Mouse (Mus musculus): Measurements from ENCODE around the gene Rhbdd1. TPM values are rescaled to one million over a fixed set of nuclear protein-coding genes. Genes with fewer than 3 reads are reported as not detected.

Rhbdd1 gene
- polyA plus RNA-seq, 1 experiment from 2014 or later: 11.0 TPM

GRCm38 (mm10) chr1:82358871-82359647 lies 42.8 kb downstream of the Rhbdd1 start:
- no peak for DNase-seq (ENCODE audit: low spot score)
- Histone ChIP-seq H3K4me1 (peaks cover 32% of the 10 kb centered on the region), H3K27me3 (ENCODE audit: insufficient read depth, poor library complexity, severe bottlenecking) (peaks cover 15% of the 10 kb centered on the region), H3K4me3 (peak overlapping the region; percentile 40; the same call in 1 of the 2 replicates), H3K9me3 (no peaks in the 10 kb centered on the region), H3K36me3 (no peaks in the 10 kb centered on the region), H3K27ac (peak overlapping the region; percentile 60)
- 47% methylated on average over 20 of the region's 20 CpGs for WGBS

- peak overlapping the region; percentile 38; the same call in 1 of the 2 replicates for H3K27ac ChIP-seq
- DNase-seq (ENCODE audit: low spot score): no peak
- peaks cover 15% of the 10 kb centered on the region for H3K27me3 ChIP-seq (ENCODE audit: insufficient read depth, poor library complexity, severe bottlenecking)
- peaks cover 35% of the 10 kb centered on the region for H3K4me1 ChIP-seq
- H3K4me3 ChIP-seq: no peak overlapping the region
- 72% methylated on average over 1 of the region's 1 CpGs for WGBS
- no peaks in the 10 kb centered on the region for H3K36me3 ChIP-seq
- H3K9me3 ChIP-seq: no peaks in the 10 kb centered on the region
These were observed 43.4 kb downstream of the Rhbdd1 start for GRCm38 (mm10) chr1:82359648-82360026.

- H3K9me3 ChIP-seq: no peaks in the 10 kb centered on the region
- H3K4me1 ChIP-seq: peaks cover 35% of the 10 kb centered on the region
- DNase-seq (ENCODE audit: low spot score): no peak
- H3K36me3 ChIP-seq: no peaks in the 10 kb centered on the region
- no peak overlapping the region for H3K4me3 ChIP-seq
- peaks cover 19% of the 10 kb centered on the region for H3K27me3 ChIP-seq (ENCODE audit: insufficient read depth, poor library complexity, severe bottlenecking)
- 94% methylated on average over 4 of the region's 4 CpGs for WGBS
- H3K27ac ChIP-seq: no peak overlapping the region
These were observed 45.0 kb downstream of the Rhbdd1 start for GRCm38 (mm10) chr1:82361240-82361639.

GRCm38 (mm10) chr1:82362165-82362564 lies 45.9 kb downstream of the Rhbdd1 start:
- H3K27ac ChIP-seq: no peak overlapping the region
- H3K36me3 ChIP-seq: no peaks in the 10 kb centered on the region
- no peak for DNase-seq (ENCODE audit: low spot score)
- 84% methylated on average over 6 of the region's 6 CpGs for WGBS
- H3K27me3 ChIP-seq (ENCODE audit: insufficient read depth, poor library complexity, severe bottlenecking): peaks cover 27% of the 10 kb centered on the region
- peaks cover 35% of the 10 kb centered on the region for H3K4me1 ChIP-seq
- no peak overlapping the region for H3K4me3 ChIP-seq
- H3K9me3 ChIP-seq: no peaks in the 10 kb centered on the region

- H3K9me3 ChIP-seq: no peaks in the 10 kb centered on the region
- DNase-seq (ENCODE audit: low spot score): no peak
- 74% methylated on average over 7 of the region's 7 CpGs for WGBS
- H3K36me3 ChIP-seq: no peaks in the 10 kb centered on the region
- H3K27me3 ChIP-seq (ENCODE audit: insufficient read depth, poor library complexity, severe bottlenecking): peaks cover 46% of the 10 kb centered on the region
- peaks cover 25% of the 10 kb centered on the region for H3K4me1 ChIP-seq
- no peak overlapping the region for H3K4me3 ChIP-seq
- no peak overlapping the region for H3K27ac ChIP-seq
These were observed 47.8 kb downstream of the Rhbdd1 start for GRCm38 (mm10) chr1:82364047-82364446.

- Histone ChIP-seq H3K36me3 (no peaks in the 10 kb centered on the region), H3K27me3 (ENCODE audit: insufficient read depth, poor library complexity, severe bottlenecking) (peaks cover 47% of the 10 kb centered on the region), H3K4me3 (no peak overlapping the region), H3K4me1 (peaks cover 21% of the 10 kb centered on the region), H3K27ac (no peak overlapping the region), H3K9me3 (no peaks in the 10 kb centered on the region)
- DNase-seq (ENCODE audit: low spot score): no peak
- WGBS: 46% methylated on average over 6 of the region's 6 CpGs
These were observed 48.2 kb downstream of the Rhbdd1 start for GRCm38 (mm10) chr1:82364468-82364867.

GRCm38 (mm10) chr1:82371636-82372428 lies 55.6 kb downstream of the Rhbdd1 start:
- H3K9me3 ChIP-seq: no peaks in the 10 kb centered on the region
- H3K27ac ChIP-seq: no peak overlapping the region; the same call in 1 of the 2 replicates
- H3K4me1 ChIP-seq: no peaks in the 10 kb centered on the region
- H3K36me3 ChIP-seq: 0 out of 2 replicates have a peak, but pooled peaks cover 3% of the 10 kb centered on the region
- WGBS: 73% methylated on average over 5 of the region's 5 CpGs
- no peak overlapping the region for H3K4me3 ChIP-seq
- peaks cover 36% of the 10 kb centered on the region for H3K27me3 ChIP-seq (ENCODE audit: insufficient read depth, poor library complexity, severe bottlenecking)
- no peak for DNase-seq (ENCODE audit: low spot score)

- Histone ChIP-seq H3K36me3 (peaks cover 5% of the 10 kb centered on the region; the same call in 1 of the 2 replicates), H3K9me3 (no peaks in the 10 kb centered on the region), H3K27ac (peak overlapping the region; percentile 72; the same call in 1 of the 2 replicates), H3K27me3 (ENCODE audit: insufficient read depth, poor library complexity, severe bottlenecking) (peaks cover 16% of the 10 kb centered on the region; the same call in 1 of the 2 replicates), H3K4me3 (no peak overlapping the region), H3K4me1 (no peaks in the 10 kb centered on the region)
- peak; percentile 88 for DNase-seq (ENCODE audit: low spot score)
- 72% methylated on average over 8 of the region's 8 CpGs for WGBS
These were observed 57.7 kb downstream of the Rhbdd1 start for GRCm38 (mm10) chr1:82373924-82374323.

- no peak for DNase-seq (ENCODE audit: low spot score)
- 57% methylated on average over 4 of the region's 4 CpGs for WGBS
- Histone ChIP-seq H3K4me1 (no peaks in the 10 kb centered on the region), H3K27me3 (ENCODE audit: insufficient read depth, poor library complexity, severe bottlenecking) (peaks cover 10% of the 10 kb centered on the region; the same call in 1 of the 2 replicates), H3K27ac (peak overlapping the region; percentile 72), H3K9me3 (no peaks in the 10 kb centered on the region), H3K36me3 (peaks cover 7% of the 10 kb centered on the region; the same call in 1 of the 2 replicates), H3K4me3 (no peak overlapping the region)
These were observed 58.6 kb downstream of the Rhbdd1 start for GRCm38 (mm10) chr1:82374831-82375358.

GRCm38 (mm10) chr1:82375452-82375851 lies 59.2 kb downstream of the Rhbdd1 start:
- 79% methylated on average over 3 of the region's 3 CpGs for WGBS
- H3K27ac ChIP-seq: no peak overlapping the region
- H3K27me3 ChIP-seq (ENCODE audit: insufficient read depth, poor library complexity, severe bottlenecking): peaks cover 4% of the 10 kb centered on the region; the same call in 1 of the 2 replicates
- H3K36me3 ChIP-seq: peaks cover 7% of the 10 kb centered on the region; the same call in 1 of the 2 replicates
- no peaks in the 10 kb centered on the region for H3K9me3 ChIP-seq
- DNase-seq (ENCODE audit: low spot score): no peak
- H3K4me3 ChIP-seq: no peak overlapping the region
- H3K4me1 ChIP-seq: no peaks in the 10 kb centered on the region

GRCm38 (mm10) chr1:82381946-82382345 lies 65.7 kb downstream of the Rhbdd1 start:
- Histone ChIP-seq H3K9me3 (no peaks in the 10 kb centered on the region), H3K27ac (no peak overlapping the region), H3K4me3 (no peak overlapping the region), H3K4me1 (peaks cover 10% of the 10 kb centered on the region), H3K27me3 (ENCODE audit: insufficient read depth, poor library complexity, severe bottlenecking) (no peaks in the 10 kb centered on the region), H3K36me3 (peaks cover 4% of the 10 kb centered on the region; the same call in 1 of the 2 replicates)
- WGBS: 75% methylated on average over 4 of the region's 4 CpGs
- no peak for DNase-seq (ENCODE audit: low spot score)

- 89% methylated on average over 2 of the region's 2 CpGs for WGBS
These were observed 67.9 kb downstream of the Rhbdd1 start for GRCm38 (mm10) chr1:82384106-82384505.

More at GRCm38 (mm10) chr1:82384106-82384505, 67.9 kb downstream of the Rhbdd1 start:
- Histone ChIP-seq H3K27me3 (ENCODE audit: insufficient read depth, poor library complexity, severe bottlenecking) (no peaks in the 10 kb centered on the region), H3K36me3 (no peaks in the 10 kb centered on the region), H3K4me3 (no peak overlapping the region), H3K27ac (no peak overlapping the region), H3K9me3 (no peaks in the 10 kb centered on the region), H3K4me1 (peaks cover 17% of the 10 kb centered on the region)
- DNase-seq (ENCODE audit: low spot score): no peak

Measured in heart, embryonic 10.5 days (tissue).